Mouse (Mus musculus) gastrocnemius, adult 2 months (tissue): Measurements from ENCODE around the gene Phospho1. TPM values are rescaled to one million over a fixed set of nuclear protein-coding genes. Genes with fewer than 3 reads are reported as not detected.
A peak's percentile ranks its signal among the peaks of the same experiment; 100 is the strongest.
"Not testable (repeated sequence)": the region's sequence is repeated elsewhere in the genome, so short reads cannot be mapped to it uniquely, and the experiment has no call there.

Source experiments
- DNase-seq: peaks from one replicate; pipeline ENCODE4 v3.0.0; 2022
- H3K27ac ChIP-seq: fragments of 200-600 bp; 2 replicates; pipeline ENCODE4 v1.8.1; 2022; ENCODE audit warnings: mild to moderate bottlenecking
- H3K4me3 ChIP-seq: fragments of 200-600 bp; 2 replicates; pipeline ENCODE4 v1.8.1; 2022; ENCODE audit warnings: mild to moderate bottlenecking, moderate library complexity
- CTCF ChIP-seq: fragments of 200-600 bp; IDR thresholded peaks from 2 replicates; pipeline ENCODE4 v1.8.1; 2022; ENCODE audit warnings: antibody characterized with exemption, mild to moderate bottlenecking, moderate library complexity
- intact Hi-C: fragments of 180-260 bp; cut with DNase I; formaldehyde crosslinking; loops from one replicate; pipeline ENCODE4 v1.15.1; 2025
- total RNA-seq, 2 experiments: library from RNA; stranded (reverse); gene quantifications; 2 replicates each; pipeline ENCODE4 v1.2.3; 2021

Phospho1 gene
- total RNA-seq, 2 experiments from 2014 or later = 274 to 394 TPM

DNA sequence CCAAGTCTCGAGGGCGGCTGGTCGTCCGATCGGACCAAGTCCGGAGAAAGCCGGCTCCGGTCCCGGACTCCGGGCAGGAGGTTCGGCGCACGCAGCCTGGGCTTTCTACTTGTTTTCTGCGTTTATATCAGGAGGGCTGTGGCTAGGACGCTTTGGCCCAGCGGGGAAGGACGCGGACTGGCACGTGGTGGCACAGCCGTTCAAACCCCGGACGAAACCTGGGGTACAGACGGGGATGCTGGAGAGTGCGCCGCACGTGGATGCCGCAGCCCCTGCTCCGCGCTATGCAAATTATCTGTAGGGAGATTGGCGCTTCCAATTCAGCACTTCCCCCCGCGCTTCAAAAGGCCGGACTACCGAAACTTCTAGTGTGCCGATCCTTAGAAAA lies 35.2 kb downstream of the Phospho1 start:
- Histone ChIP-seq H3K4me3 (peak overlapping the region; percentile 74), H3K27ac (peak overlapping the region; percentile 97)
- intact Hi-C loops = no loop called here
- no peak for TF ChIP-seq CTCF
- DNase-seq = no peak

DNA sequence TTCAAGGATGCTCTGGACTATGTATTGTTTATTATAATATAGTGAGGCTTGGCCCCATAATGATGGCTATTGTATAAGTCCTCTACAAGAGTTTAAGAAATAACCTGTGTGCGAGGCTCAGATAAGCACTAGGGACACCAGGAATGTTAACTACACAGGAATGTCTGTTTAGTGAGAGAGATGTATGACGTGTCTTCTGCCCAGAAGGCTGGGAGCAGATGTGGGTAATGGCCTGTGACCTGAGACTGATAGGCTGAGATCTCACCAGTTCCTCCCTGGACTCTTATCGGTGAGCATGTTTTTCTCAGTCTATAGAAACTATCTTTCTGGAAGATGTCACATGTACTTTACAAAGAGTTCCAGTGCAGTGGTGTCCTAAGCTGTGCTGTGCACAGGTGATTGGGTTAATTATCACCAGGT lies 35.8 kb downstream of the Phospho1 start:
- intact Hi-C loops = loop anchor here (10.0 kb wide), 2 partner anchors 175 to 205 kb away; partner anchors contain the start of genes Snf8 and Ube2z
- no peak for DNase-seq
- Histone ChIP-seq H3K4me3 (peak overlapping the region; percentile 74), H3K27ac (peak overlapping the region; percentile 97)
- no peak for TF ChIP-seq CTCF

DNA sequence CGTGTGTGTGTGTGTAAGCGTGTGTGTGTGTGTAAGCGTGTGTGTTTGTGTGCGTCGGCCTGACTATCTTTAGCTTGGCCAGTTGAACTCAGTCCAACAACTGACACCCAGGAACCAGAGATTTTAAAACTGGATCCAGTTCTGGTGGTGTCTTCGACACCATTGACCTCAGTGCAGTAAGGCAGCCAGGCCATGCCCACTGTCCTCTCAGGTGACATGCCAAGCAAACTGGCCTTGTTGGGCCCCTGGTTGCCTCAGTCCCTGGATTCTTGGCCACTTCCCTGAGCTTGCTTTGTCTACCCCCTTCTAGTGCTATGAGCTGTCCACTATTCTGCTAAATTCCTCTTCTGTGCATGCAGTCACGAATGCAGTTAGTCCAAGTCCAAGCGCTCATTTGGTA lies 37.1 kb downstream of the Phospho1 start:
- no peak for TF ChIP-seq CTCF
- intact Hi-C loops = loop anchor here (10.0 kb wide), 2 partner anchors 173 to 203 kb away; partner anchors contain the start of genes Snf8 and Ube2z
- DNase-seq = peak; percentile 57
- Histone ChIP-seq H3K27ac (no peak overlapping the region), H3K4me3 (no peak overlapping the region)

DNA sequence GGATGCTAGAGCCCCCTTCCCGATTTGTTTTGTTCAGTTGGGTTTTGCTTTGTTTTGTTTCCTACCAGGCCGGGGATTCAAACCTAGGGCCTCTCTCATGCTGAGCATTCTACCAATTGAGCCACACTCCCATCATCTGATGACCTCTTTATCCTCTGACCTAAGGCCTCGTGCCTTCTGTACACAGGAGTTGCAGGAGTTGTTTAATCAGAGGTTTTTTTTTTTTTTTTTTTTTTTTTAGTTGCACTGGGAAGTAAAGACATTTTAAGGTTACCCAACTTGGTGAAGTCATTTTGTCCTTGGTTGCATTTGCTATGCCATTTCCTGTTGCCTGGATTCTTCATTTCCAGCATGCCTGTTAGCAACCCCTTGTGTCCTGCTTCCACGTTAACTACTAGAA lies 45.1 kb downstream of the Phospho1 start:
- intact Hi-C loops = loop anchor here (10.0 kb wide), 2 partner anchors 165 to 195 kb away; partner anchors contain the start of genes Snf8 and Ube2z
- Histone ChIP-seq H3K4me3 (no peak overlapping the region), H3K27ac (no peak overlapping the region)
- TF ChIP-seq CTCF = no peak
- DNase-seq = no peak

DNA sequence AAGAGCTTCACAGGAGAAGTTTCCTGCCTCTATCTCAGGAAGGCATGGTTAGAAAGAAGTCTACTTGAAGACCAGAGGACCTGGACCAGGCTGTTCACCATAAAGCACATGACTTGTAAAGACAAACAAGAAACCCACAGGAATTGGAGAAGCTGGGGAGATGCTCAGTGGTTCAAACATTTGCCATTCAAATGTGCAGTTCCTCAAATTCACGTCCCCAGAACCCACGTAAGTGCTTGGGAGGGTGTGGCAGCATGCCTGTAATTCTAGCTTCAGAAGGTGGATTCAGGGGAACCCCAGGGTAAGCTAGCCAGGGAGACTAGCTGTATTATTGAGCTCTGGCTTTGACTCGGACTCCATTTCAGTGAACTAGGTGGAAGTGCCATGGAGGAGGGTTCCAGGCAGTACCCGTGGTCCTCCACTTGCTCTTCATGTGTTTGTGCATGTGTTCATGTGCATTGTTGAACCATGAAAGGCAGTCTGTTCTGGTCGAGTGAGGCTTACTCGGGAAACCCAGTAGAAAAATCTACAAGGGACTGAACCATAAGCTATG lies 45.7 kb downstream of the Phospho1 start:
- DNase-seq = no peak
- intact Hi-C loops = loop anchor here (10.0 kb wide), 2 partner anchors 165 to 195 kb away; partner anchors contain the start of genes Snf8 and Ube2z
- H3K27ac ChIP-seq = no peak overlapping the region
- H3K4me3 ChIP-seq = no peak overlapping the region
- no peak for TF ChIP-seq CTCF

DNA sequence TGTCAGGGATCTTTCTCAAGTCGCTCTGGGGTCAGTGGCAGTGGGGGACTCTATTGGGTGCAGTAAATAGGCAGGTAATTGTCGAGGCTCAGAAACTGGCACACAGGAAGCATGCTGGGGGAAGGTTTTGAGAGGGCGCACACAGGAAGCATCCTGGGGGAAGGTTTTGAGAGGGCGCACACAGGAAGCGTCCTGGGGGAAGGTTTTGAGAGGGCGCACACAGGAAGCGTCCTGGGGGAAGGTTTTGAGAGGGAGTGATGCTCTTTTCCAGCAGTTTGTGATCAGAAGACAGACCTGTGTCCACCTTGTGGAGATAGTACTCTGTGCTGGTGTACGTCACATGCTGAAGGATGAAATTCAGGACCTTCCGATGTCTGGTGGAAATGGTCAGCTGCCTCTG lies 51.5 kb downstream of the Phospho1 start:
- no peak for TF ChIP-seq CTCF
- no peak overlapping the region for H3K27ac ChIP-seq
- intact Hi-C loops = loop anchor here (5.0 kb wide), 1 partner anchor 251 kb away; no protein-coding TSS in a partner anchor
- no peak overlapping the region for H3K4me3 ChIP-seq
- no peak for DNase-seq

DNA sequence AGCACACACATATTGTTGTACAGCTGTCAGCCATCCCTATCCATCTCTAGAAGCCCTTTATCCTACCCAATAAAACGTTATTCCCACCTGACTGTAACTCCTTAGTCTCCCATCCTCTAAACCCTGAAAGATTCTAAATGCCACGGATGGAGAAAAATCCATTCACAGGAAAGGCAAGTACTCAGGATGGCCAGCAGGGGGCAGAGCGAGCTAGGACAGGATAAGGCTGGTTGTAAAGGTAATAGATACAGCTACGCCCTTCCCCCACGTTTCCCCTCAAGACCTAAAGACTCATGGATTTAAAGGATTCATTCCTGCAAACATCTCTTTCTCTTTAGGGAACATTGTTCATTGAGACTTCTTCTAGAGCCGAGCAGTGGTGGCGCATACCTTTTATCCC lies 52.0 kb downstream of the Phospho1 start:
- Histone ChIP-seq H3K27ac (no peak overlapping the region), H3K4me3 (no peak overlapping the region)
- peak; percentile 54 for DNase-seq
- peak; percentile 78 for TF ChIP-seq CTCF
- intact Hi-C loops = loop anchor here (5.0 kb wide), 1 partner anchor 251 kb away; no protein-coding TSS in a partner anchor

DNA sequence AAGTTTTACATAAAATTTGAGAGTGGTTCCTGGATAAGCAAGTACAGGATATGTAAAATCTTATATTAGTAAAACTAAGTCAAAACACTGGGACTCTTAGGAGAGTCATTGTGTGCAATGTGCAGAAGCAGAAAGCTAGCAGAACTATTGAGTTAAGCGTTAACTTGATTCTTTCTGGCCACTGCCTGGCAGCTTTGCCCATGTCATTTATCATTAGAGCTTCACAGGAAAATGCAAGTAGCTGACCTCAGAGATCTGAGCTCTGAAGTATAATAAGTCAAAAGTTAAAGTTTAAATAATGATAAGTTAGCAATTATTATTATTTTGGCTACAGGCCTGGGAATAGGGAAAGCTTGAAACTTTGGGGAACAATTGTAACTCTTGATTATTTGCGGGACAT lies 55.6 kb downstream of the Phospho1 start:
- DNase-seq, H3K4me3 ChIP-seq, H3K27ac ChIP-seq: not testable (repeated sequence)
- intact Hi-C loops = loop anchor here (5.0 kb wide), 1 partner anchor 247 kb away; no protein-coding TSS in a partner anchor

Other genes starting within 250 kb of the Phospho1 start
- under 1 TPM; 0.13 to 0.31 TPM for gene Ngfr, start 236.8 kb upstream of the Phospho1 start, total RNA-seq
- 100 to 1,000 TPM; 162 to 201 TPM for gene Phb, start 157.5 kb upstream of the Phospho1 start, total RNA-seq
- gene Zfp652, start 111.8 kb upstream of the Phospho1 start, total RNA-seq = 100 to 1,000 TPM in 1 of 2 experiments, 10 to 100 TPM in 1; 94.6 to 110 TPM
- under 1 TPM; 0.28 to 0.45 TPM for gene B130006D01Rik, start 100.9 kb upstream of the Phospho1 start, total RNA-seq
- gene Gngt2, start 12.7 kb downstream of the Phospho1 start, total RNA-seq = 1 to 10 TPM; 2.6 to 7.6 TPM
- gene Abi3, start 18.0 kb downstream of the Phospho1 start, total RNA-seq = 1 to 10 TPM; 2.2 to 3.0 TPM
- gene B4galnt2, start 90.4 kb downstream of the Phospho1 start, total RNA-seq = not detected
- gene Igf2bp1, start 181.4 kb downstream of the Phospho1 start, total RNA-seq = not detected
- gene Gip, start 200.0 kb downstream of the Phospho1 start, total RNA-seq = not detected
- gene Snf8, start 210.4 kb downstream of the Phospho1 start, total RNA-seq = 10 to 100 TPM; 31.6 to 34.6 TPM
- 10 to 100 TPM; 14.4 to 18.2 TPM for gene Ube2z, start 240.9 kb downstream of the Phospho1 start, total RNA-seq